Mouse (Mus musculus) spleen, postnatal 10 days (tissue): ENCODE results near the gene Gm20708.

Experiments
- DNase-seq, 2 experiments: peaks; one replicate each; pipeline ENCODE4 v3.0.0; 2021 to 2022; ENCODE audit warnings: low spot score in 2 of 2

The Gm20708 gene

GRCm38 (mm10) chr11:117863174-117863856 is 53.8 kb downstream of the Gm20708 start:
- DNase-seq = no peak

- DNase-seq = no peak
Observed at GRCm38 (mm10) chr11:117864805-117865204, 55.3 kb downstream of the Gm20708 start.

GRCm38 (mm10) chr11:117865988-117866387 is 56.5 kb downstream of the Gm20708 start:
- no peak for DNase-seq

GRCm38 (mm10) chr11:117870688-117871365 is 61.4 kb downstream of the Gm20708 start:
- peak; percentile 58 to 74 for DNase-seq

GRCm38 (mm10) chr11:117871376-117871775 is 61.9 kb downstream of the Gm20708 start:
- no peak for DNase-seq

GRCm38 (mm10) chr11:117871911-117872584 is 62.6 kb downstream of the Gm20708 start:
- peak; percentile 45 to 63 for DNase-seq

GRCm38 (mm10) chr11:117872861-117873608 is 63.6 kb downstream of the Gm20708 start, which contains the start of gene Tha1:
Gene Tha1 (minus strand): TSS chr11:117873481.
- peak in 1 of 2 experiments; percentile 62 for DNase-seq

- peak in 1 of 2 experiments; percentile 62 for DNase-seq
Observed at GRCm38 (mm10) chr11:117874419-117874818, 65.0 kb downstream of the Gm20708 start.

GRCm38 (mm10) chr11:117875681-117876080 is 66.2 kb downstream of the Gm20708 start:
- no peak for DNase-seq

- DNase-seq = peak in 1 of 2 experiments; percentile 71
Observed at GRCm38 (mm10) chr11:117877917-117878745, 68.7 kb downstream of the Gm20708 start.

GRCm38 (mm10) chr11:117878892-117879291 is 69.4 kb downstream of the Gm20708 start:
- DNase-seq = peak in 1 of 2 experiments; percentile 56

GRCm38 (mm10) chr11:117879676-117880075 is 70.2 kb downstream of the Gm20708 start:
- no peak for DNase-seq

- DNase-seq = no peak
Observed at GRCm38 (mm10) chr11:117880336-117880976, 71.0 kb downstream of the Gm20708 start.

- DNase-seq = no peak
Observed at GRCm38 (mm10) chr11:117880977-117881358, 71.5 kb downstream of the Gm20708 start.

GRCm38 (mm10) chr11:117881787-117882186 is 72.3 kb downstream of the Gm20708 start:
- no peak for DNase-seq

GRCm38 (mm10) chr11:117882208-117882607 is 72.7 kb downstream of the Gm20708 start:
- no peak for DNase-seq

- DNase-seq = no peak
Observed at GRCm38 (mm10) chr11:117886000-117886399, 76.5 kb downstream of the Gm20708 start.

GRCm38 (mm10) chr11:117888168-117888852 is 78.8 kb downstream of the Gm20708 start:
- DNase-seq = no peak

- DNase-seq = no peak
Observed at GRCm38 (mm10) chr11:117888853-117889822, 79.7 kb downstream of the Gm20708 start.
